Mouse (Mus musculus) left cerebral cortex, adult 18-20 months (tissue): ENCODE measurements at regions not wholly inside any gene's neighbourhood (a gene's known extent, or its start where the extent isn't known, plus 50 kb on each side); places are given as distances from the start of the nearest gene placed in this dataset.

ENCODE experiments used
- DNase-seq, 2 experiments: peaks; one replicate each; pipeline ENCODE4 v3.0.0; 2021 to 2022; ENCODE audit warnings: low spot score in 2 of 2, mixed read lengths in 1 of 2

DNA sequence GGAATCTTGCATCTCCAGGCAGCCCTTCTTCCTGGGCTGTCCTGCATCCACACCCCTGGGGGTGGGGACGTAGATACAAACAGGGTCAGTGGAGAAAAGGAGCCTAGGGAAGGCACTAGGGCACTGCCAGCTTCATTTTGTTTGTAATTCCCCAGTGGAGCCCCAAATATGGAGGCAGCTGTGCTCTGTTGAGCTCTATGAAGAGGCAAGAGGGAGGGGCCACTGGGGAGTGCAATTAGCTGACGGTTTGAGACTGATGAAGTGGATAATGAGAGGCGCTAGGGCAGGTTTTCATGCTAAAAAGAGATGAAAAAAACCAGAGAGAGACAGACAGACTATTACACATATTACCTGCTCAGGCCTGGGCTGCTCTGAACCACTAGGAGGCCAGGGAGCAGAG, 135.8 kb upstream of the Grik3 start:
- no peak for DNase-seq

DNA sequence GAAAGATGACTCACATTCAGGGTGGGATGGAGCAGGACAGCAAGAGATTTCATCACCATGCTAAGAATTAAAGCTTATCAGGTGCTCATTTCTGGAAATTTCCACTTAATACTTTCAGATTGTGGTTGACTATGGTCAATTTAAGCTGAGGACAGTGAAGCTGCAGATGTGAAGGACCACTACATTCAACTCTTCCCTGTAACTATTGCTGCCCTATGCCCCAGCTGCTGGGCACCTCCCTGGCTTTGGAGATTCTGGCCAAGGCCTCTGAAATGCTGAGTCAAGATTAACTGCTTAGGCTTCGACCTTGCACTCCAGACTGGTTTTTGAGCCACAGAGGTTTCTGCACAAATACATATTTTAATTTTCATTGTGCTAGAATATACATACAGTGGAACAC, 140.4 kb upstream of the Grik3 start:
- no peak for DNase-seq

DNA sequence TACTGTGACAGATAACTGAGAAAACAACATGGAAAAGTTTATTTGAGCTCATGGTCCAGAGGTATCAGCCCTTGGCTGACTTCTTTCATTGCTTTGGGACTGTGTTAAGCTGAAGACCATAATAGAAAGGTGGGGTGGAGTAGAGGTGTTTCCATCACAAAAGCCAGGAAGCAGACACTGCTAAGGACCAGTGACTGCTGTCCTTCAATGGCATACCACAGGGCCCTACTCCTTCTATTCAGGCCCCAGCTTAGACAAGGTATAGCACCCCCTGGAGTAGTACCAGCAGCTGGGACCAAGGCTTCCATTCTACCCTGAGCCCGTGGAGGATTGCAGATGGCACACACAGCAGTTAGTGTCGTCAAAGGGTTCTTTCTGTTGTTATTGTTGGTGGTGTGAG, 151.4 kb upstream of the Grik3 start:
- DNase-seq = no peak

DNA sequence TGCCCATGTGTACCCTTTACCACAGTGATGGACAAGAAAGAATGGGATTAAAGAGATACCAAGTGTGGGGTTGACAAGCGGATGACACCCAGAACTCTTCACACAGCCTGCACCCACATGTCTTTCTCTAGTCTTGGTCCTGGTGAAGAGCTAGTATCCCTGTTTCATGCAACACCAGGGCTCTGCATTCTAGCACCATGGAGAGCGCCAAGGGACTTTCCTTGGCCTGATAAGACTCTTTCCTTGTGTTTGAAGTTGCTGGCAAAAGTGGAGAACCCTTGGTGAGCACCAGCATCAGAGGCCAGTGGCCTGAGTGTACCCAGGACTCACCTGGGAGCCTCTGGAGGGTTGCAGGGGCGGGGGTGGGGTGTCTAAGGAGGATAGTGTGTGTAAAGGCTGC, 161.7 kb upstream of the Grik3 start:
- no peak for DNase-seq

DNA sequence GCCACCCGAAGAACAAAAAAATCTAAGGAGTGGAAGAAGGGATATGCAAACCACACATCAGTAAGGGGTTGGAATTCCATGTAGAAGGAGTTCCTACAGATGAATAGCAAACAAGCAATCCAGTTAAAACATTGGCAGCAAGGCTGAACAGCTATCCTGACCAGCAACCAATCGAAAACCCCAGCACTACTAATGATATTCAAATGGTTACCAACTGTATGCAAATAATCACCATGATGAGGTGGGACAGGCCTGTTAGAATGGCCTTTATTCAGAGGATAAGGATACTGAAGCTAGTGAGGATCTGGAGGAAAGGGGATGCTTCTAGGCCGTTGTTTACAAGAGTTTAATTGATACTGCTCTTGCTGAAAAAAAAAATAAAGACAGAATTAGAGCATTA, 166.0 kb upstream of the Grik3 start:
- no peak for DNase-seq

DNA sequence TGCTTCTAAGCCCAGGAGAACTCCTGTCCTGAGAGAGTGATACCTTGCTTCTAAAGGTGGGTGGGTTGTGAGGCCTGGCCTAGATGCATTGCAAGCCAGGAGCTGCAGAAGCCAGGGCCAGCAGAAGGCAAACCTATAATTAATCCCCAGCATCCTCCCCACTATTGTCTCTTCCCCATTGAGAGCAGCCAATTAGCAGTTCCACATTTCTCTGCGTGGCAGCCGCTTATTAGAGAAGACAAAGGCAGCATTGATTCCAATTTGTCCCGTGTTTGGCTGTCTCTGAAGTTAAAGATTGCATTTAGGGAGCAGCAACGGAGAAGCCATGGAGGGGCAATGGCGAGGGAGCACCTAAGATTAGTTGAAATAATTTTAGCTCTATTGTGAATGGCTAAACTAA, 171.2 kb upstream of the Grik3 start:
- DNase-seq = no peak

DNA sequence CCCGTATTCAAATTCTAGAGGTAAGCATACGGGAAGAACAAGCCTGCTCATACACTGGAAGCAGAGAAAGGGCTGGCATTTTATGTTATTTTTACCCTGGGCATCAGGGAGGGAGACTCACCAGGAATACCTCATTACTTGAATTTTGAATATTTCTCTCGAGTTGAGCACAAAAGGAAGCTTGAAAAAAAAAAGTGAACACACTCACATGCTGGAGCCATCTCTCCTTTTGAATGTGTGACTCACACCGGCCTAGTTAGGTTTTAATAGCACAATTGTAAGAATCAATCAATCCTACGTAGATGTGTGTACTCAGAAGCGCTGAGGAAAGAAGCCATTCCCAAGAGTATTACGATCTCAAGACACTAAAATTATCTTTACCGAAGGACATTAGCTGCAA, 172.2 kb upstream of the Grik3 start:
- DNase-seq = no peak

DNA sequence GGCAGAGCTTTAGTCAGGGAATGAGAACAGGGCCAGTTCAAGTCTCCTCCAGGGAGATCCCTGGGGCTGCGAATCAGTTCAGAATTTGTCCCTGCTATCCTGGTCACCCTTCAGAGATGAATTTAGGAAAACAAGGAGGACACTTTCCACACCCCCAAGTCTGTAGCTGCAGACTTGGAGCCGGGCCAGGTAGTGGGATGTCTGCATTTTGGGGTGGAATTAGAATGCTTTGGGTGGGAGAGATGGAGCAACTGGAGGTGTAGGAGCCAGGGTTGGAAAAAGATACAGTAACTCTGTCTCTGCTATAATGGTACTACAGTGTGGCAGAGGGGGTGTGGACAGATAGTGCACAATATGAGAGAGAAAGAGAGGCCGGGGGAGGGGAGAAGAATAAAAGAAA, 173.6 kb upstream of the Grik3 start:
- DNase-seq = peak; percentile 42 to 66

DNA sequence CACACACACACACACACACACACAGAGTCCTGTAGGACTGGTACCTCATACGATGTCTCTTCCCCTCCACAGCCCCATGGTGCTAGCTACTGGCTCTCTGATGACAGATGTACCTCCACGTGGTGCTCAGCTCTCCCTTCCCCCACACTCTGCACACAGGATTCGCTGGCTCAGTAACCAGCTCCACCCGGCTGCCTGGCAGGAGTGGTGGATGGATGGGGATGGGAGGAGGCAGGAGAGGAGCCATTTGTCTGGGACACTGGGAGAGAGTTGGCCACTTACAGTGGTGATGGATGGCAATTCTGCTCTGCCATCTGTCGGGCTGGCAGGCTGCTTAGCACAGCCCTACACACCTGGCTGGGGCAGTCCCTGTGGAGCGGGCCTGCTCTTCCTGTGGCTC, 174.7 kb upstream of the Grik3 start:
- DNase-seq = peak; percentile 39

DNA sequence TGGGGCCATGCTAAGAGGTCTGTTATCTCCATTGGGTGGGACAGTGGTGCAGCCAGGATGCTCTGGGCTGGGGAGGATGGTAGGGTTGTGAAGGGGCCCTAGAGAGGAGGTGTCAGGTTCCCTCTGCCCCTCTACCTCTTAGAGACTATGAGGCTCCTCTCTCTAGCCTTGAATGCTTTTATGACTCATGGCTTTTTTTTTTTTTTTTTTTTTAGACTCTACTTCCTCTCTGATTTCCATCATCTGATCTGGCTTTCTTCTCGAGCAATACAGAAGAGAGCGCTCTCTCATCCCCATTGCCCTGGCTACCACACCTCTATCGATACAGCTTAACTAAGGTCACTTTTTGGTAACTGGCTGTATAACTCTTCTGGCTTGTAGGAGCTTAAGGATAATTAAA, 176.6 kb upstream of the Grik3 start:
- no peak for DNase-seq

DNA sequence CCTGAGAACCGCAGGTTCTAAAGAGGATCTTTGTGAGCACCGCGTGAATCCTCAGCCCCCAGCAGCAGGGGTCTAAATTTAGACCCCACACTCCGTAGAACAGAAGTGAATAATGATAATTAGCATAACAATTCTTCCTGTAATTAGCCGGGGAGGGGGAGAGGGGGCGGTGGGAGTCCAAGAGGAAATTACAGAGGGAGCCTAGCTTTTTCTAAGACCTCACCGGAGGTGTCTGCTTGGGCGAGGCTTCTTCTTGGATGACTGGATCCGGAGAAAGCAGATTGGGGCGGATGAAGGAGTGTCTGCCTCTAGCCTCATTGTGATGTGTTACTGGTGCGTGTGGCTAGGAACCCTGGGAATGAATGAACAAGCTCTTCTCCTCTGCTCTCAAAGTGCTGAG, 177.2 kb upstream of the Grik3 start:
- DNase-seq = no peak

DNA sequence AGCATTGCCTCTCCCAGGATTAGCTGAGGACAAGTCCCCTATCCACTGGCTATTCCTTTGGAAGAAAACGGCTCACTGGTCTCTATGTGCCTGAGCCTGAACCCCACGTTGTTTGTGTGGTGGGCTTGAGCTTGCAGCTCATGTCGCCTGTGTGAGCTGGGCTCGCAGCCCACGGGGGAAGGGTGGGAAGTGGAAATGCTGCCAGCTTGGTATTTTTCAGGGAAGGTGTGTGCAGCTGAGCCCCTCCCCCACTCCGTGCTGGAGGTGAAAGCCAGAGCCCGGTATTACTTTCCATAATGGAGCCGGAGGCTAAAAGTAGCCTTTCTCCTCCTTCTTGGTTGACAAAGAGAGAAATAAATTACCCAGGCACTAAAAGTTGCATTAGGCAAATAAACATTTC, 180.5 kb upstream of the Zc3h12a start:
- no peak for DNase-seq

DNA sequence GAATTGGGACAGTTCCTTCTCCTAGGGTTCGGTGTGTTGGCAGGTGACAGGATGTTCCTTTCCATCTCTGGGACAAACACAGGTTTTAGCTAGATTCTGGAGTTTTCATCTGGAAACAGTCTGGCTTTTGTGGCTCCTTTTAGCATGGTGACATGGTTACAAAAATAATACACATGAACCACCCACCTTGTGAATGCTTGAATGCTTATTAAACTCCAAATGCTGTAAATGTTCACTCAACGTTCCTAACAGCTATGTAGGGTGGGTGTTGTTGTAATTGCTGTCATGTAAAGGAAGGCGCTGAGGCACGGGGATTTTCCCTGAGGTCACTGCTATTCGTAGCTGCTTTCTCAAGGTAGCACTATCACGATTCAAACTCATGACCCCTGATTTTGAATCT, 178.1 kb upstream of the Zc3h12a start:
- DNase-seq = no peak

DNA sequence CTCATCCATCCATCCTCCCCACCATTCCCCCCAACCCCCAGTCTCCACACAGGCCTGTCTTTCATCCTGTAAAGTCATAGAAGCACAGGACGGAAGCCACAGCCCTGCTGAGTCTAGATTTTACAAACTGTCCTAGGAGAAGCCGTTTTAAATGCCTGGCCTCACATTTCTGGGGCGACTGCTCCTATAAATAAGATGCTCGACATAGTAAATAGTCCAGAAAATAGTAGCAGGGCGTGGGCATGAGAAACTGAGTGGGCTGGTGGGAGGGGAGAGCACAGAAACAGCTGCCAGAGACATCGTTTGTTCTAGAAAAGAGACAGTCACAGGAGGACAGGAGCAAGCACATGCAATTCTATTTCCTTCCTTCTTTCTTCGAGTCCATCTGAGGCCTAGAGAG, 175.0 kb upstream of the Zc3h12a start:
- DNase-seq = peak; percentile 48 to 61

DNA sequence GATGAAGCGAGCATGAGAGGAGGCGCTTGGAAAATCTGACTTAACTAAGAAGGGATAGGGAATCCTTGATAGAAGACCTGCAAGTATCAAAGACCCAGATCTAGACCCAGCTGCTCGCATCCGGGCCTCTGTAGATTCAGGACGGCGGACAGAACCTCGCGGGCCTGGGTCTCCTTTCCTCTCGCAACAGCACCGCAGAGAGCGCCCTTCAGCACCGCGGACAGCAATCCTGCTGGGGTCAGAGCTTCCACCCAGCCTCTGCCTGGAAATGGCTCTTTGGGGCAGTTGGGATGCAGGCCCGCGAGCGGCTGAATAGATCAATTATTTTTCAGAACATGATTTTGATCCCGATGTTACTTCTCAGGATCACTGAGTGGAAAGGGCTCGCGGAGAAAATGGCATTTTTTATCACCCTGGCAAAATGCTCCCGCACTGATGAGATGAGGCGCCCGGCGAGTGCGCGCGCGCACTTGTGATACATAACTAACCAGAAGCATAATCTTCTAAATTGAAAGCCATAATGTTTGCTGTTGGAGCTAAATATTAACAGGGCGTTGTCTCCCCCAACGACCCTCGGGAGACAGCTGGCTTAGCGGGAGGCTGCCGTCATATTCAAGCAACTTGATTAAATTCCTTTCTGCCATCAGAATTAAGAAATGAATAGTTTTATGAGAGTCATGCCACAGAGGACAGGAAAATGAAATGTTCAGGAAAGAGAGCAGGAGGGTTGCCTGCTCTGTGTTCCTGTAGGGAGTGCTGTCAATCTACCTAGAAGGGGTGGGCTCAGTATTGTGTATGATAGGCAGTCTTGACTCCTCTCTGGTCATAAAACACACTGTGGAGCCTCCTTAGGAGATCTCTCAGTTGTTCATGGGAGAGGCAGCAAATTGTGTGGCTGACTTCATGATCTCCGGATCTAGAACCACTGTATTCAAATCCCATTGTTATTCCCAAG, 173.1 kb upstream of the Zc3h12a start:
- DNase-seq = no peak

DNA sequence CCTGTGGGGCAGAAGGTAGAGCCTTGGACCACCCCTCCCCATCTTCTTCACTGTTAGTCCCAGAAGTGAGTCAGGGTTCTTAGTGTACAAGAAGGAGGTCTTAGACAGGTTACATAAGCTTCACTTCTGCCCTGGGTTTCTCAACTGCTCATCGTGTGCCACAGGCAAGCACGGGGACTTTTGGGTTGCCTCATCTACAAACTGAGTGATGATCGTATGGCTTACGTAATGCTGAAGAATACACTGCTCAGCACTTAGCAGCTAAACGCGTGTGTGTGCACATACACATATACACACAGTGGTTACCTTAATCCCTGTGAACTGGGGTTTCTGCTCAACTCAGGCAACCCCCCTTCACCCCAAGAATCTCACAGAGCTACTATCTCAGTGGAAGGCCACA, 163.1 kb upstream of the Zc3h12a start:
- no peak for DNase-seq

DNA sequence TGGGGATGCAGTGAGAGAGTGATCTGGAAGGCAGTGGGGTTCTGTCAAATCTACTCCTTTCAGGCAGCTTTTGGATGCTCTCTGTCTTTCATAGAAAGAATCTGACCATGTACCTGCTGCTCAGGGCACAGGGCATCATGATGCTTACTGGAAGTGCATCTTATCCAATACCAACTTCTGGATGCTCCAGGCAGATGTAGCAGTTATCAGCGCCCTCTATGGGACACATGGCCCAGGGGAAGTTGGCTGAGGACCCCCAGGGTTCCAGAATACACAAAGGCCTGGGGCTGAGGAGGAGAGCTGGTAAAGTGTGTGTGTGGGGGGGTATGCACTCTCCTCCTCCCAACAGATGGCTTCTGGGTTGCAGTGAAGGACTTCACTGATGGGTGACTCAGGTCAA, 162.1 kb upstream of the Zc3h12a start:
- no peak for DNase-seq

DNA sequence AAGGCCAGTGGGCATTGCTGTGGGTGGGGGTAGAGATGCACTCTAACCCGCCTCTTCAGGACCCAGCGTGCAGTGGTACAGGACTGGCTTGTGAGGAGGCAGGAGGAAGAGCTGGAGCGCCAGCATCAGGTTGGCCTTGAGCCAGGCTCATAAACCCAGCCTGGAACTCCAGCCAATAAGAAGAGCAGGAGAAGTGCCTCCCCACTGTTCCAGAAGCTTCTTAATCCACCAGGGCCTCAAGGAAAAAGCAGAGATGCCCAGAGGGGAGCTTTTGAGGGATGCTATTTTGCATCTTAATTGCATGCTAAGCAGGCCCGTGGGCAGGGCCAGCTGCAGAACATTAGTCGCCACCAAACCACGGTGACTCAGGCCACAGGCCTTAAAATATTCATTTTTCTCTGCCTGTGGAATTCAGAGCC, 161.4 kb upstream of the Zc3h12a start:
- DNase-seq = peak; percentile 46 to 63

DNA sequence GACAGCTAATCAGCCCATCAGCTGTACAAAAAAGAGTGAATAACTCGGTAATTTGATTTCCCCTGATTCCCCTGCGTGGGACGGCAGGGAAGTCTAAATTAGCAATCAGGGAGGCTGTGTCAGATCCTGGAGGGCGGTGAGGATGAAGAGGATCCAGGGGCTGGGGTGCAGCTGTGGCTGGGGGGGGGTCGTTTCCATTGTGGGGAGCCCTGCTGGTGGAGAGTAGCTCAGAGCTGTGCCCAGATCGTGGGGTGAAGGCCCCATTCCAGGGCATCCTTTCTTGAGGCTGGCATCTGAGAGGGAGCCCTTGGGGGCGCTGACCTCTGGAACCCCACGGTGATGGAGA, 155.3 kb upstream of the Zc3h12a start:
- DNase-seq = no peak

DNA sequence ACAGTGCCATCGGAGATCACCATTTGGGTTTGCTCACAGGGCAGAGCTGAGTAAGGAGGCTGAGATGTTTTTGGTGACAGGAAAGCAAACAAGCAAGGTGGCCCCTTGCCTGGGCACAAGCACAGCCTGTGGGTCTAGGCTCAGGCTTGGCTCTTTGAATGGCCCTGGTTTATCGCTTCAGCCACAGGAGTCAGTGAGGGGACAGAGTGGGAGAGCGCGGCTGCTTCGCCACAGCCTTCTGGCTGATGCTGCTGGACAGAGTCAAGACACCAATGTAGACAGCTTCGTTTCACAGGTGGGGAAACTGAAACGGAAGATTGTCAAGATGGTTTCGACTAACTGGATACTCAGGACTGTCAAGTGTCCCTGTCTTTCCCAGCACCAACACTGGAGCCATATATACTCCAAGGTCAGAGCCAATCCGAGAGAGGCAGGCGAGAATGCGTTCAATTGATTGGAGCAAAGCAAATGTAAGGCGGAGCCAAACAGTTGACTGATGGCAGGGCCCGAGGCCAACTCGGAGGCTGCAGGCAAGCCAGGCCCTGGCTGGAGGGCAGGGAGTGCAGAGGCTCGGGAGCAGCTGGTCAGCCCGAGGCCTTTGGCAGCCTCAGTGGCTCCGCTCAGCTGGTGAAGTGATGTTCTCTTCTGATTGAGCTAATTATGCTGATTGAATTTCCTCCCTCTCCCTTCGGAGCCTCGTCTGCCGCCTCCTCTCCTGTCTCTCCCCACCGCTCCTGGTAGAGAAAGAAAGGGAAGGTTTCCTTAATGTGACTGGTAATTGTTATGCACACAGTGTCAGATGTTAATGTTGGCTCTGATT, 154.7 kb upstream of the Zc3h12a start:
- DNase-seq = peak; percentile 64 to 73

DNA sequence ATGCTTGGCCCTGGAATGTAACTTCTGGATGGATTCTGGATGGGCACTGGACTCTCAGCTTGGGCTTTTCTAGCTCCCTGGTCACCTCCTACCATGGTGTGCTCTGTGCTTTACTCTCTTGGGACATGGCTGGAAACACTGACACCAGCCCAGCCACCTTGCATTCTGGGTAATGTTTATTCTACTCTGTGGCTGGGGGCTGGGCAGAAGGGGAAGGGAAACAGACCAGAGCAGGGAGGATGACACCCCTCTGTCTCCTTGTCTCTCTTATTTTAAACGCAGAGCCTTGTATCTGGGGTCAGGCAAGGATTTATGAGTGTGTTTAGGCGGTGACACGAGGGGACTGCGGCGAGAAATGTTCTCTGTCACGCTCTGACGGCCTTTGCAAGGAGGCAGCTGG, 151.5 kb upstream of the Zc3h12a start:
- DNase-seq = no peak

DNA sequence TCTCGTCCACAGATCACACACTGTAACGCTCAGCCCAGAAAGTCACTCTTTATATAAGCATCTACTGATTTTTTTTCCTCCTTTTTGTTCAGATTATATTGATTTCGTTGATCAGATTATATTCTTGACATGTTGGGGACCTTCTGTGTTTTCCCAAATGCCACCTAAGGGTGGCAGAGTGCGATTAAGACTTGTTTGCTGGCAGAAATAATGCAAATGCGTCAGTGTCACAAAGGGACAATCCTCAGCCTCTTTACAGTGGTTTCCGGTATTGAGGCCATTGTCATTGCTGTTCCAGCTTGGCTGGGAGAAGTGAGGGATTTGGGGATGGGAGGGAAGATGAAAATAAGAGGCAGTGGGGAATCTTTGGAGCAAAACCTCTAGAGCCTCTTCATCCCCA, 149.2 kb upstream of the Zc3h12a start:
- no peak for DNase-seq

DNA sequence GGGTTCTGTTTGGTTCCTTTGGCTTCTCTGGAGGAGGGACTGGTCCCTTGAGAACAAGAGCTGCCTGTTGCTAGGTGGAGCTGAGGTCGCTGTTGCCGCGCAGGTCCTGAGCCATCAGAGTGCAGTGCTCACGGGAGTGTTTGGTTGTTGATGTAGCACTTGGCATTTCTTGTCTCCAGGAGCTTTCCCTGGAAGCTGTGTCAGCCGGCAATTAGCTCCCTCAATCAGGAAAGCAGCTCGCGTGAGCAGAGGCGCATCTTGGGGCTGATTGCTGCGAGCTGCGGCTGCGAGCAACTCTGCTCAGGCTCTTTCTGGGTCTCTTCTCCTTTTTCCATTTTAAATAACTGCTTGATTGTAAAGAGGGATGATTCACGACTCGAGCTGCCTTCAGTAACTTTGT, 147.6 kb upstream of the Zc3h12a start:
- no peak for DNase-seq
